Mouse (Mus musculus) neural tube, embryonic 15.5 days (tissue): ENCODE data around the gene Mtr. TPM values are rescaled to one million over a fixed set of nuclear protein-coding genes. Genes with fewer than 3 reads are reported as not detected.

ENCODE experiments used
- ATAC-seq: fragments of 200-750 bp; cut with Nextera tagmentation; 2 replicates; pipeline ENCODE4 v1.8.0; 2017; ENCODE audit warnings: mild to moderate bottlenecking, moderate TSS enrichment, moderate library complexity; ENCODE audit not compliant: low FRiP score
- H3K27ac ChIP-seq: fragments of 300-500 bp; sonication (generic); replicated peaks from 2 replicates; pipeline ENCODE4 v1.5.1; 2015; ENCODE audit warnings: mild to moderate bottlenecking, inconsistent platforms
- H3K27me3 ChIP-seq: fragments of 300-500 bp; sonication (generic); replicated peaks from 2 replicates; pipeline ENCODE4 v1.6.1; 2015; ENCODE audit warnings: inconsistent platforms
- H3K36me3 ChIP-seq: fragments of 300-500 bp; sonication (generic); 2 replicates; pipeline ENCODE4 v1.6.1; 2015; ENCODE audit warnings: inconsistent platforms
- H3K4me1 ChIP-seq: fragments of 300-500 bp; sonication (generic); 2 replicates; pipeline ENCODE4 v1.6.1; 2015; ENCODE audit warnings: inconsistent platforms
- H3K4me2 ChIP-seq: fragments of 300-500 bp; sonication (generic); 2 replicates; pipeline ENCODE4 v1.6.1; 2015; ENCODE audit warnings: inconsistent platforms, mild to moderate bottlenecking, moderate library complexity
- H3K4me3 ChIP-seq: fragments of 300-500 bp; sonication (generic); replicated peaks from 2 replicates; pipeline ENCODE4 v1.5.1; 2015; ENCODE audit warnings: mild to moderate bottlenecking, inconsistent platforms
- H3K9ac ChIP-seq: fragments of 300-500 bp; sonication (generic); replicated peaks from 2 replicates; pipeline ENCODE4 v1.6.1; 2015; ENCODE audit warnings: mild to moderate bottlenecking, inconsistent platforms
- H3K9me3 ChIP-seq: fragments of 300-500 bp; sonication (generic); replicated peaks from 2 replicates; pipeline ENCODE4 v1.6.1; 2016; ENCODE audit warnings: inconsistent platforms
- WGBS: fragments of 180-500 bp; shearing (Covaris S2); methylation state at CpG from one replicate; pipeline ENCODE4 v1.1.7; 2015; ENCODE audit warnings: mixed read lengths; 5-methylcytosine and 5-hydroxymethylcytosine counted together
- polyA plus RNA-seq: library from polyadenylated mRNA; unstranded; fragments of >200 nt; fragmentation: Nextera tagmentation; extraction: Ambion mirVana; gene quantifications from 2 replicates; pipeline ENCODE4 v1.2.1, GENCODE M21; 2015

Mtr gene
- 3.9 and 6.0 TPM in 2 replicates for polyA plus RNA-seq

DNA sequence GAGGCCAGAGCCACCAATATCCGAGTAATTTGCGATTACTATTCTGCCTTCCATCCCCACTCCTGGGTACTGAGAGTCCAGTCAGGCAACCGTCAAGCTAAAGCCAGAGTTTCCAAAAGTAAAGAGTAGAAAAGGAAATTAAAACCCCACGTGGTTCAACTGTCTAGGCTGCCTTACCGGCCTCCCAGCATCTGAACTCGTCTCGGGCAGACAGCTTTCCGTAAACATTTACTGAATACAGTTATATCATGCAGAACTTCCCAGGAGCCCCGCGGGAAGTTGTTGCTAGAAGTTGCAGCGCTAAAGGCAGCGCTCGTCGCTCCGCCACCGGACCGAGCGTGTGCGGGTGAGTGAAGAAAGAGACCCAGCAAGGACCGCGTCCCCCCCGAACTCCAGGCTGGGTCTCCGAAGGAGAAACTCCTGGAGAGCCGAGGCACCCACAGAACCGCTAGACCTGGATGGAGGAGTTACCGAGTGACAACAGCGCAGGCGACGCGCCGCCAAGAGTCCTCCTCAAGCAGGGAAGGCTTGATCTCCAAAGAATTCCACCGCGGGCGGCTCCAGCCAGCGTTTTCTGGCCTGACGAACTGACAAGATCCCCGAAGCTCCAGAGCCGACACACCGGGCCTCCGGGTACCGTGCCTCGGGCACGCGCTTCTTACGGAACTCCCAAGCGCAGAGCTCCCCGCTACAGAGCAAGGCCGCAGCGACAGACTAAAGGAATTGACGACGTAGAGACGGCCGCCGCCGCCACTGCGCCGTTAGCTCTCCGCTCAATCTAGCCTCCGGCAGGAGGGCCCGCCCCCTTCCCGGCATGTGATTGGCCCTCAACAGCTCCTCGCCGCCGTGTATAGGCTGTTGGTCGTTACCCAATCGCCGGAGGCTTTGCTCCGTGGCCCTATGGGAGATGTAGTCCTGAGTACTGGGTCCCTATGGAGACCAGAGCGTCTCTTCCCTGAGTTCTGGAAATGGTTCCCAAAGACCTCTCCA lies at the start of gene Mtr:
TSS of gene Mtr (minus strand) at position 723 of the 990 bp plus-strand sequence.
- Histone ChIP-seq H3K9me3 (no peaks in the 10 kb centered on the region; the same call in 1 of the 2 replicates), H3K27ac (peak within 1 kb of the TSS; percentile 86), H3K4me1 (peaks cover 21% of the 10 kb centered on the region), H3K27me3 (no peaks in the 10 kb centered on the region), H3K4me3 (peak within 1 kb of the TSS; percentile 78), H3K36me3 (no peaks in the 10 kb centered on the region; the same call in 1 of the 2 replicates), H3K4me2 (peak within 1 kb of the TSS; percentile 76), H3K9ac (peak within 1 kb of the TSS; percentile 73)
- WGBS, result under 1% methylated on average over 69 of the region's 69 CpGs
- peak; percentile 100 for ATAC-seq

DNA sequence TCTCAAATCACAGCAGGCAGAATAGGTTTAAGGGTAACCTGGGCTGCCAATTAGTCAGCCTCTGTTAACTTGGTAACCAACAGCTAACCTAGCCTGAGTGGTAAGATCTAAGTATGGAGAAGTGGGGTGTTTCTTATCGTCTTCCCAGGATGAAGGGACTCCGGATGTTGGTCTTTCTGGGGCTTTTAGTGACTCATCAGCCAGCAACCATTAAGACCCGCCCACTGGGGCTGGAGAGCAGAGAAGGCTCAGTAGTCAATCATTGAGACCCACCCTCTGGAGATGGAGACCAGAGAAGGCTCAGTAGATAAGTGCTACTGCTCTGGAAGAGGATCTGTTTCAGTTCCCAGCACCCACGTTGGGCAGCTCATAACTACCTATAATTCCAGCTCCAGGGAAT lies 49.4 kb upstream of the Mtr start:
- Histone ChIP-seq H3K4me2 (no peak overlapping the region), H3K4me1 (no peaks in the 10 kb centered on the region), H3K9ac (no peak overlapping the region), H3K36me3 (no peaks in the 10 kb centered on the region), H3K9me3 (no peaks in the 10 kb centered on the region), H3K4me3 (no peak overlapping the region), H3K27ac (no peak overlapping the region), H3K27me3 (no peaks in the 10 kb centered on the region)
- no peak for ATAC-seq
- 81% methylated on average over 4 of the region's 4 CpGs for WGBS

DNA sequence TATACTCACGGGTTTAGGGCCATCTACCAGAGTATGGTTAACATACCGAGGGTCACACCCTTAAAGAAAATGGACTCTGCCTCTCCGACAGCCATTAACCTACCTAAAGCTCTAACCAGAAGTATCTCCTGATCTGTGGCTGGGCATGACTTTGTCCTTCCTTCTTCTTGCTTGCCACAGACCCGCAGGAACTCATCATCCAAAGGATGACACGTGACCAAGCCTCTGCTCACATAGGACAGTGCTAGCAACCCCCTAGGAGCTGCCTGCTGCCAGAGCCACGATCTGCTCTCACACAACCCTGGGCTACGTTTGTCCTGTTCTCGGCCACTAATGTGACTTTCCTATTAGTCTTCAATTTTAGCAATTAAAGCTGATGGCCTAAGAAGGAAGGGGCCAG lies 47.6 kb upstream of the Mtr start:
- no peaks in the 10 kb centered on the region for H3K4me1 ChIP-seq
- no peak for ATAC-seq
- no peak overlapping the region for H3K4me2 ChIP-seq
- no peaks in the 10 kb centered on the region for H3K27me3 ChIP-seq
- WGBS, result 90% methylated on average over 8 of the region's 8 CpGs
- no peak overlapping the region for H3K9ac ChIP-seq
- H3K9me3 ChIP-seq, result no peaks in the 10 kb centered on the region
- no peaks in the 10 kb centered on the region for H3K36me3 ChIP-seq
- H3K27ac ChIP-seq, result no peak overlapping the region
- H3K4me3 ChIP-seq, result no peak overlapping the region

DNA sequence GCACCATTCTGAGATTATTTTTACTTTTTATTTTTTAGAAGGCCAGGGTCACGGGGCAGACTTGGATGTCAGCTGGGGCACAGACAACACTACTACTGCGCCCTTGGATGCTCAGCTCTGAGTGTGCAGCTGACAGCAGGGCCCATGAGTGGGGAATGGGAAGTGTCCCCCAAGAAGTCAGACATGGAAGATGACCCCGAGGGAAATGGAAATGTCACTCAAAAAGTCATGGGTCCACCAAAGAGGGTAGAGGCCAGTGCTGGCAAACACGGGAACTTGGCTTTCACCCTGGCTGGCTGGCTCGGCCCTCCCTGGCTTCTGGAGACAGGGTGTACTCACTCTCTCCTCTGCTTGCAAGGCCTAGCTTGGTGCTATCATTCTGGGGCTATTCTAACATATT lies 47.1 kb upstream of the Mtr start:
- no peak overlapping the region for H3K4me3 ChIP-seq
- H3K9ac ChIP-seq, result no peak overlapping the region
- H3K9me3 ChIP-seq, result no peaks in the 10 kb centered on the region
- no peaks in the 10 kb centered on the region for H3K4me1 ChIP-seq
- no peak overlapping the region for H3K4me2 ChIP-seq
- 92% methylated on average over 5 of the region's 5 CpGs for WGBS
- no peak for ATAC-seq
- no peak overlapping the region for H3K27ac ChIP-seq
- no peaks in the 10 kb centered on the region for H3K27me3 ChIP-seq
- H3K36me3 ChIP-seq, result no peaks in the 10 kb centered on the region

DNA sequence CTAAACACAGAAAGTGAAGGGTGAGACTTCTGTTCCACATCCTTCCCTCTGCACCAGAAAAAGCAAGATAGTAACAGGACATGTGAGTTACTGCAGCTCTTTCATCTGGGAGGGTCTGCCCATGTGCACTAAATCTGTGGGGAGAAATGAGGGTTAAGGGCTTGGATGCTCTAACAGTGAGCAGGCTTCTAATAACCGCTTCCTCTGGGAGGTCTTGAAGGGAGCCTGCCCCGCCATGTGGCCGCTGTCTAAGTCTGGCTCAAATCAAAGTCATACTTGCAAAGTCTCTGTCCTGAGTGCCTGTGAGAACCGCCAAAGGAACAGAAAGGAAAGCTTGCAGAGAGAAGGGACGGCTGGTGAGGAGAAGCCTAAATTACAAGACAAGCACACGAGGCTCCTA lies 39.9 kb upstream of the Mtr start:
- Histone ChIP-seq H3K9ac (no peak overlapping the region), H3K27me3 (no peaks in the 10 kb centered on the region), H3K4me3 (no peak overlapping the region), H3K4me2 (no peak overlapping the region), H3K9me3 (no peaks in the 10 kb centered on the region), H3K4me1 (no peaks in the 10 kb centered on the region), H3K27ac (no peak overlapping the region), H3K36me3 (no peaks in the 10 kb centered on the region)
- WGBS, result 87% methylated on average over 6 of the region's 6 CpGs
- no peak for ATAC-seq

DNA sequence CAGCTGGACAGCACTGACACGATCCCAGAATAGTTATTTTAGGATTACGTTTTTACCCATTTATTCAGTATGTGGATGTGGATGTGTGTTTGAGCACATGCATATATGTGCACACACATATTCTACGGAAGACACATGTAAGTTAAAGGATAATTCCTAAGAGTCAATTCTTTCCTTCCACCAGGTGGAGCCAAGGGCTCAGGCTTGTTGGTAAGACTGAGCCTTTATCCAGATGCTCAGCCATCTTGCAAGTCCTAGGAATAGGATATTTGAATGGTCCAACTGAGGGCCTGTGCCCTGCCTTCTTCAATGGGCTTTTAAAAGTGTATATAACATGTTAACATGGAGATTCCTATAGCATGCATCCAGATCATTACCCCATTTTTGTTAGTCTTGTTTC lies 38.8 kb upstream of the Mtr start:
- 0 out of 2 replicates have a peak, but pooled peaks have one; percentile 53 for ATAC-seq
- H3K27ac ChIP-seq, result no peak overlapping the region
- no peak overlapping the region for H3K9ac ChIP-seq
- H3K4me2 ChIP-seq, result no peak overlapping the region
- no peak overlapping the region for H3K4me3 ChIP-seq
- no peaks in the 10 kb centered on the region for H3K4me1 ChIP-seq
- 88% methylated on average over 3 of the region's 3 CpGs for WGBS
- H3K9me3 ChIP-seq, result no peaks in the 10 kb centered on the region
- no peaks in the 10 kb centered on the region for H3K36me3 ChIP-seq
- H3K27me3 ChIP-seq, result no peaks in the 10 kb centered on the region

DNA sequence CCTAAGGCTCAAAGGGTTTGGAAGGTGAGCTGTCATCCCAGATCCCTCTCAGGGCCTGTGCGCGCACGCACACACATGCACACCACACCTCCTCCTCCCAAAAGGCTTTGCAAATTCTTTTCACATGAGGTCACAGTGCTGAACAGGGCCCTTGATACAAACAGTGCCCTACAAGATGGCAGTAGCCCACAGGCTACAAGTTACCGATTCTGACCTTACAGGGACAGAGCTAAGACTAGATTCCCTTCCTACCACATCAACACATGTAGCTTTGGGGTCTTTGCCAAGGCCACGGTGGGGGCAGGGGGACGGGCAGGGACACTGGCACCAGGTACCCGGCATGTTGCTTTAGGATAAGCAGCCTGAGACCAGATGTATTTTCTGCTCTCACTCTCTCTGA lies 35.9 kb upstream of the Mtr start:
- ATAC-seq, result no peak
- no peaks in the 10 kb centered on the region for H3K27me3 ChIP-seq
- H3K27ac ChIP-seq, result no peak overlapping the region
- no peak overlapping the region for H3K4me2 ChIP-seq
- H3K9me3 ChIP-seq, result no peaks in the 10 kb centered on the region
- no peaks in the 10 kb centered on the region for H3K36me3 ChIP-seq
- H3K9ac ChIP-seq, result no peak overlapping the region
- H3K4me3 ChIP-seq, result no peak overlapping the region
- H3K4me1 ChIP-seq, result no peaks in the 10 kb centered on the region
- 89% methylated on average over 7 of the region's 7 CpGs for WGBS

DNA sequence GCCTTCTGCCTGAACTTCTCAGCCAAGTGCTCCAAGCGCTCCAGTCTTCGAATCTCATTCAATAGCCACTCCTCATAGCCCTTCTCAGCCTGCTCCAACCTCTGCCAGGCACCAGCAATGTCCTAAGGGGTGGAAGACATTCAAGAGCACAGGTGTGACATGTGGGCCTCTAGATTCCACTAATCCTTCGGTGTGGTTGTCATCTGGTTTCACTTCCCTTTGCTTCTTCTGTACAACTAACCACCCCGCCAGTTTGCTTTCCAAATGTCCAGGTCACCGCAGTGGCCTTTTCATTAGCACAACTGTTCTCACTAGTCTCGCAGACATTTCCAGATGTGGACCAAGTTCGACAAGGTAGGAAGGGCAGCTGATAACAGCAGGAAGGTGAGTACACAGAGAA lies 32.8 kb upstream of the Mtr start:
- WGBS, result 91% methylated on average over 7 of the region's 7 CpGs
- H3K4me3 ChIP-seq, result no peak overlapping the region
- H3K27ac ChIP-seq, result no peak overlapping the region
- no peak for ATAC-seq
- H3K36me3 ChIP-seq, result no peaks in the 10 kb centered on the region
- H3K27me3 ChIP-seq, result no peaks in the 10 kb centered on the region
- H3K9me3 ChIP-seq, result no peaks in the 10 kb centered on the region
- no peaks in the 10 kb centered on the region for H3K4me1 ChIP-seq
- H3K4me2 ChIP-seq, result no peak overlapping the region
- no peak overlapping the region for H3K9ac ChIP-seq

DNA sequence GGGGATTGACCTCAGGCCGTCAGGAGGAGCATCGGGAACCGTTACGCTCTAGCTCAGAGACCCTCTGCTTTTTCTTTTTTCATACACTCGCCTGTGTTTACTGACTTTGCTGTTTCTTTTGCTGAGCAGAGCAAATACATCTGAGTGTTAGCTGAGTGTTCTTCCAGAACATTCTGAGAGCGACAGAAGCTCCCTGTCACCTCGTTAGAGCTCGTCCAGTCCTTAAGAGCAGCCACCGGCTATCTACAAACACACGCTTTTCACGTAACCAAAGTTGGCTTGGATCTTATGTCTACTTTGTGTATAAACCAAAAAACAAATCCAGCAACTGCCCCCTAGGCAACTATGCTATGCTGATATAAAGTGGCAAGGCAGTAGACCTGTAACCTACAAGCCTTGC lies 26.6 kb upstream of the Mtr start:
- no peaks in the 10 kb centered on the region for H3K27me3 ChIP-seq
- no peak overlapping the region for H3K9ac ChIP-seq
- no peaks in the 10 kb centered on the region for H3K36me3 ChIP-seq
- H3K4me2 ChIP-seq, result no peak overlapping the region
- 95% methylated on average over 11 of the region's 11 CpGs for WGBS
- no peaks in the 10 kb centered on the region for H3K9me3 ChIP-seq
- H3K4me1 ChIP-seq, result no peaks in the 10 kb centered on the region
- no peak for ATAC-seq
- H3K27ac ChIP-seq, result no peak overlapping the region
- H3K4me3 ChIP-seq, result no peak overlapping the region

DNA sequence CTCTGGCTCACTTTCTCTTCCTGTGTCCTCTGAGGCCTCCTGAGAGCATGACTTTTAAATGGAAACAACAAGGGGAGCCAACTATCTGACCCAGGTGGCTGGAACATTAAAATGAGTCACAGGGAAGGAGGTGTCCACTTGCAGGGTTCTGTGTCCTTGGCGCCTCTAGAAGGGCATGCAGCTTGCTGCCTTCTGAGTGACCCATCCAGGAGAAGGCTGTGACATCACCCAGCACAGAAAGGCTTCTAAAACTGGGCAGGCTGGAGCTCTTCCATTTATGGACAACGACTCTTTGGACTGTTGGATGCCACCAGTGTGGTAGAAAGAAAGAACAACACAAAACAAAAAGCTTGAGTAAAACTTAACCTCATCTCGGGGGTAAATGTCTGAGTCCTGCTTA lies 25.9 kb upstream of the Mtr start:
- no peaks in the 10 kb centered on the region for H3K27me3 ChIP-seq
- WGBS, result 86% methylated on average over 3 of the region's 3 CpGs
- H3K4me1 ChIP-seq, result no peaks in the 10 kb centered on the region
- H3K9ac ChIP-seq, result no peak overlapping the region
- no peak overlapping the region for H3K27ac ChIP-seq
- H3K9me3 ChIP-seq, result no peaks in the 10 kb centered on the region
- no peaks in the 10 kb centered on the region for H3K36me3 ChIP-seq
- ATAC-seq, result no peak
- H3K4me2 ChIP-seq, result no peak overlapping the region
- H3K4me3 ChIP-seq, result no peak overlapping the region

DNA sequence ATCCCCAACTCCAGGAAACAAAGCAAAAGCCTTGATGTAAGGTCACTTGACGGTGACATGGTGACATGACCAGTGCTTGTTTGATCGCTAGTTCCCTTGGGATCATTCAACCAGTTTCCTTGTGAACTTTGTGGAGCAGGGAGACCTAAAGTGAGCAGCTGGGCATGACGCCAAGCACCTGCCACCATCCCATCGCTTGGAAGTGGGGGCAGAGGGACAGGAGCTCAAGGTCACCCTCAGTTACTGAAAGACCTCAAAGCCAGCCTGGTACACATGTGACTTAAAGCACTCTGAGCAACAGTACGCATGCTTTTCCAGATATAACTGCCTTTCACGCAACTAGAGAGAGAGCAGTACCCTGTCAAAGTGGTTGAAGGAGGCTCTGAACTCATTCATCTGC lies 16.8 kb upstream of the Mtr start:
- no peak for ATAC-seq
- no peak overlapping the region for H3K4me2 ChIP-seq
- no peaks in the 10 kb centered on the region for H3K36me3 ChIP-seq
- 85% methylated on average over 6 of the region's 6 CpGs for WGBS
- H3K4me1 ChIP-seq, result no peaks in the 10 kb centered on the region
- H3K27ac ChIP-seq, result no peak overlapping the region
- no peaks in the 10 kb centered on the region for H3K9me3 ChIP-seq
- H3K9ac ChIP-seq, result no peak overlapping the region
- no peaks in the 10 kb centered on the region for H3K27me3 ChIP-seq
- no peak overlapping the region for H3K4me3 ChIP-seq

DNA sequence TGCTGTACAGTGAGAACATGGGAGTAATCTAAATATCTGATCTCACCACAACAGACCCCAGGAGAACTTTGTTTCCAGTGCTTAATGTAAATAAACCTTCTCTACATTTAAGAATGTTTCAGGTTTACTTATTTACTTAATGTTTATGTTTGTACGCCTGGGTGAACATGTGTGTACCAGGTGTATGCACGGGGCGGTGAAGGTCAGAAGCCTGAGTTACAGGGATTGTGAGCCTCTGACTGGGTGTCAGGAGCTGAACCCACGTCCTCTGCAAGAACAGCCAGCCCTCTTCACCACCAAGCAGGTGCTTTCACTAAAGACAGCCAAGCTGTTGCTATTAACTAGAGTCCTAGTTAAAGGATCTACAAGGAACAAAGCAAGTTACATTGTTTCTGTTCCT lies 16.3 kb upstream of the Mtr start:
- no peak overlapping the region for H3K9ac ChIP-seq
- H3K4me1 ChIP-seq, result no peaks in the 10 kb centered on the region
- no peaks in the 10 kb centered on the region for H3K9me3 ChIP-seq
- ATAC-seq, result no peak
- no peaks in the 10 kb centered on the region for H3K27me3 ChIP-seq
- no peak overlapping the region for H3K4me2 ChIP-seq
- H3K36me3 ChIP-seq, result no peaks in the 10 kb centered on the region
- no peak overlapping the region for H3K4me3 ChIP-seq
- no peak overlapping the region for H3K27ac ChIP-seq
- WGBS, result 86% methylated on average over 4 of the region's 4 CpGs
